Mouse (Mus musculus) olfactory bulb, adult 2 months (tissue): ENCODE data around the gene Apbb1ip.

ENCODE experiments used
- CTCF ChIP-seq: fragments of 200-500 bp; IDR thresholded peaks from 2 replicates; pipeline ENCODE4 v1.5.1; 2012; ENCODE audit warnings: low read depth, mild to moderate bottlenecking, low read length, moderate library complexity; ENCODE audit not compliant: insufficient read depth
- POLR2A ChIP-seq: fragments of 200-500 bp; IDR thresholded peaks from 2 replicates; pipeline ENCODE4 v1.6.1; 2012; ENCODE audit warnings: mild to moderate bottlenecking, low read depth, low read length, moderate library complexity; ENCODE audit not compliant: insufficient read depth

DNA sequence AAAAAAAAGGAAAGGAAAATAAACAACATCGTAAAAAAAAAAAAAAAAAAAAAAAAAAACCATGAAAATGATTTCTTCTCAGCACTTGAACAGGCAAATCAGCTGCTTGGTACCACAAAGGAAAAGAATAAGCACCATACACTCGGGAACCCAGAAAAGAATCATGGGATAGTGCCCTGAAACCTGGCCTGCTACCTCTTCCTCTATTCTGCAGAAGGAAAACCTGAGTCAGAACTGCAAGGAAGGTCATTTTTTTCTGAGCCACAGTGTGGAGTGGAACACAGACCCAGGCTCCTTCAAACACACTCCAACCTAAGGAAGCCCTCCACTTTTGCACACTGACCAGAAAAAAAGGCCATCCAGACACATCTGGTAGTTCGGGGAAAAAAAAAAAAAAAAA lies 24.1 kb upstream of the Apbb1ip start:
- no peak for TF ChIP-seq POLR2A
- no peak for TF ChIP-seq CTCF
